Mouse (Mus musculus) hematopoietic multipotent progenitor cell, adult 10-12 weeks (in vitro differentiated cells): ENCODE measurements around the gene Zbed5. TPM values are rescaled to one million over a fixed set of nuclear protein-coding genes. Genes with fewer than 3 reads are reported as not detected.

Experiments
- polyA plus RNA-seq: library from polyadenylated mRNA; stranded (reverse); fragments of >175 nt; gene quantifications from 2 replicates; pipeline ENCODE4 v1.2.3, GENCODE M21; 2012; ENCODE audit warnings: low replicate concordance

Zbed5 gene
- polyA plus RNA-seq, result 0.63 and 9.1 TPM in 2 replicates

DNA sequence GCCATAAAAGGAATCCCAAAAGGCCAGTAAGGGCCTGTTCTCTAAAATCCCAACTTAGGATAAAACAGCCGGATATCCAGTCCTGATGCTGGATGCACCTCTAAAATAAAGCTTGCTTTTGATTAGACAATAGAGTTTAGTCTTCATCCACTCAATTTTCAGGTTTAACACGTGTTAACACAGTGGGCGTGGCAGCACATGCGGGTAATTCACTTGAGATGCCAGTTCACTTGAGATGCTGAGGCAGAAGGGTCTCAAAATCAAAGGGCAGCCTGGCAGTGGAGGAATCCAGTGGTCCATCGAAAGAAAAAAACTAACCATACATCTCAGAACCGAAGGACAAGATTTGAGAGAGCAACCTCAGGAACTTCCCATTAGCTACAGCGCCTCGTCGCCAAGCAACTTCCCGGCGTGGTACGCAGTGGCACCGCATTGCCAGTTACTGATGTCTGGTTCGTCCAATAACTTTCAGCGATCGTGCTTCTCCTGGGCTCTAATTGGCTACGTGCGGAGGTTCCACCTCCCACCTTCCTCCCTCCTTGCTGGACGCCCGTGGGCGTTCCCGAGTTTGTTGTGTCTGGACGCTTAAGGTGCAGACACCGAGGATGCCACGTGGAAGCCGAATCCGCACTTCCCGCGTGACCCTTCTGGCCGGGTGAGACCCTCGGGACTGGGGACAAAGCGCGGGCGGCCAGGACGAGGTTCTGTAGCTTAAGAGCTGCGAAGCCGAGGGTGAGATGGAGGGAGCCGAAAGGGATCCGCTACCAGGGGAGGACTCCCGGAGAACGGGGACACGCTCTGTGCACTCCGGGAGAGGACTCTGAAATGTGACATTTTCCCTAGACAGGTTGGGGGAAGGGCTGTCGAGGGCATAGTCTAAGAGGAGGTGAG is at the start of gene Zbed5:
Gene Zbed5 (plus strand): TSS at position 526 of the 891 bp plus-strand sequence.

DNA sequence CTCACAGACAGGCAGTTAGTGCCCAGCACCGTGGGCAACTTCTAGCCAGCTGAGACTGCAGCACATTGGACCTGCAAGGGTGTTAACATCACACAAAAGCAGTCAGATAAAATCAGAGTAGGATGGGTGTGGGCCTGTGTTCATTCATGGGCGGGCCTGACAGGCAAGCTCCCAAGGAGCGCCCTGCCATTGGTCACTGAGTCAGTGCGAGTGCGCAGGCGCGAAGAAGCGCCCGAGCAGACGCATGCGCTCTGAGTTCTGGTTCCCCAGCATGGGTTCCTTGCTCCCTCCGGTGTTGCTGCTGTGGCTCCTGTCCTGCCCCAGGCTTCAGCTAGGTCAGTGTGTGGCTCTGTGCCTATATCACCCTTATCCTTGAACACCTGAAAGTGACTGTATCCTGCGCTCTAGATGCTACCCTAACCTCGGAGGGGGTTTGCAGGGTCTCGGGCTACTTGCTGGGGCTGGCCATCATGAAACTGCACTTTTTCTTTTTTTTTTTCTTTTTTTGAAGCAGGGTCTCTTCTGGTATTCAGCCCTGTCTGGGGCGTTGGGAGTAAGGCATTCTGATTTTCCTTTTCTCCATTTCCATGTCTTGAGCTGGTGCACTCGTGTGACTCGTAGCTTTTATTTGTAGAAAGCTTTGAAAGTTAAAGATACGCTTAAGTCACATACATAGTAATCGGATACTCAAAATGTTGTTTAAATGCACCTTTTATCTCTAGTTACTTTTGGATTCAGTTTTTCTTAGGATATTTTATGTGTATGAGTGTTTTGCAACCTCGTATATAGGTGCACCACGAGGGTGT is 48.6 kb upstream of the Zbed5 start, which contains the start of gene Sumf2:
Gene Sumf2 (plus strand): TSS at position 235 of the 806 bp plus-strand sequence.

GRCm38 (mm10) chr5:129886911-129887636 is 8.4 kb upstream of the Zbed5 start, which contains the start of gene Chchd2:
Gene Chchd2 (minus strand): TSS chr5:129887470.

GRCm38 (mm10) chr5:129898449-129898848 is 2.9 kb downstream of the Zbed5 start, which contains the start of gene Phkg1:
Gene Phkg1 (minus strand): TSS chr5:129898549.

DNA sequence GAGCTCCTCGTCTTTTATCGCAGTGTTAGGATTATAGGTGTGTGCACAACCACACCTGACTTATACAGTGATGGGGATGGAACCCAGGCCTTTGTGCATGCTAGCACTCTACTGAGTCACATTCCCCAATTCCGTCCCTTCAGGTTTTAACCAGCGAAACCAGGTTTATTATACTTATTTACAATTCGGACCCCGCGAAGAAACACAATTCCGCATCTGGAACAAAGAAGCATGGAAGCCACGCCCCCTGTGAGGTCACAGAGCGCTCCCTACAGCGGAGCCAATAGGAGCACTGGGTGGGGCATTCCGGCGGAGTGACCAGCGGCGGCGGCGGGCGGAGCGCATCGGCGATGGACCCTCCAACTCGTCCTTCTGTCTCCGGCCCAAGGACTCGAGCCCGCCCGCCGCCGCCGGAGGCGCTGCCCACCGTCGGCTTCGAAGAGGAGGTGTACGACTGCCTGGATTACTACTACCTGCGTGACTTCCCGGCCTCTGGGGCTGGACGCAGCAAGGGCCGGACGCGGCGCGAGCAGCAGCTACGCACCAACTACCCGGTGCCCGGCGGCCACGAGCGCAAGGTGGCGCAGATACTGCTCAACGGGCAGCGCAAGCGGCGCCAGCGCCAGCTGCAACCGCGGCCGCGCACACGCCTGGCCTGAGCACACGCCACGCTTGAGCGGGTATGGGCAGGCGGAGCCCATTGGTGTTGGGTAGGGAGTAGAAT is 12.9 kb downstream of the Zbed5 start, which contains the start of gene Nupr1l:
Gene Nupr1l (plus strand): TSS at position 299 of the 724 bp plus-strand sequence.

GRCm38 (mm10) chr5:129941495-129942045 is 46.0 kb downstream of the Zbed5 start, which contains the start of gene Vkorc1l1:
Gene Vkorc1l1 (plus strand): TSS chr5:129941970.

Other genes with a start within 250 kb of the Zbed5 start
- gene Zfp11, start 225.6 kb upstream of the Zbed5 start, polyA plus RNA-seq, result 0.13 and 0.17 TPM in 2 replicates
- not detected in 2 replicates for gene Sept14, start 187.2 kb upstream of the Zbed5 start, polyA plus RNA-seq
- gene Mrps17, start 180.2 kb upstream of the Zbed5 start, polyA plus RNA-seq, result 3.9 and 21.4 TPM in 2 replicates
- 20.0 and 33.7 TPM in 2 replicates for gene Nipsnap2, start 170.7 kb upstream of the Zbed5 start, polyA plus RNA-seq
- 6.4 and 24.2 TPM in 2 replicates for gene Psph, start 108.3 kb upstream of the Zbed5 start, polyA plus RNA-seq
- 4.7 and 5.4 TPM in 2 replicates for gene Sumf2, start 48.7 kb upstream of the Zbed5 start, polyA plus RNA-seq
- 193 and 352 TPM in 2 replicates for gene Chchd2, start 8.3 kb upstream of the Zbed5 start, polyA plus RNA-seq
- gene Phkg1, start 2.8 kb downstream of the Zbed5 start, polyA plus RNA-seq, result 0.12 TPM in 1 of 2 replicates, not detected in the other
- 2.1 and 4.2 TPM in 2 replicates for gene Nupr1l, start 12.8 kb downstream of the Zbed5 start, polyA plus RNA-seq
- 6.3 and 7.4 TPM in 2 replicates for gene Vkorc1l1, start 46.2 kb downstream of the Zbed5 start, polyA plus RNA-seq
- 15.6 and 22.0 TPM in 2 replicates for gene Gusb, start 107.3 kb downstream of the Zbed5 start, polyA plus RNA-seq
- 10.3 and 17.1 TPM in 2 replicates for gene Asl, start 133.5 kb downstream of the Zbed5 start, polyA plus RNA-seq
- gene Crcp, start 133.6 kb downstream of the Zbed5 start, polyA plus RNA-seq, result 8.1 and 9.9 TPM in 2 replicates
- gene Tpst1, start 177.6 kb downstream of the Zbed5 start, polyA plus RNA-seq, result 17.5 and 48.8 TPM in 2 replicates
- 6.3 and 8.8 TPM in 2 replicates for gene Kctd7, start 249.1 kb downstream of the Zbed5 start, polyA plus RNA-seq